Mouse (Mus musculus) hindbrain, embryonic 16.5 days (tissue): ENCODE measurements at regions not wholly inside any gene's neighbourhood (a gene's known extent, or its start where the extent isn't known, plus 50 kb on each side); places are given as distances from the start of the nearest gene placed in this dataset.

ENCODE experiments used
- ATAC-seq: fragments of 200-750 bp; cut with Nextera tagmentation; 2 replicates; pipeline ENCODE4 v1.8.0; 2017; ENCODE audit warnings: moderate TSS enrichment, moderate library complexity
- H3K27ac ChIP-seq: fragments of 300-500 bp; sonication (generic); 2 replicates; pipeline ENCODE4 v1.5.1; 2014; ENCODE audit warnings: low read depth, mild to moderate bottlenecking, control low read depth, low read length, moderate library complexity
- H3K27me3 ChIP-seq: fragments of 300-500 bp; sonication (generic); replicated peaks from 2 replicates; pipeline ENCODE4 v1.6.1; 2014; ENCODE audit warnings: low read length; ENCODE audit not compliant: control insufficient read depth, insufficient read depth
- H3K36me3 ChIP-seq: fragments of 300-500 bp; sonication (generic); 2 replicates; pipeline ENCODE4 v1.6.1; 2014; ENCODE audit warnings: mild to moderate bottlenecking, low read length, moderate library complexity, mixed read lengths; ENCODE audit not compliant: control insufficient read depth, insufficient read depth
- H3K4me1 ChIP-seq: fragments of 300-500 bp; sonication (generic); 2 replicates; pipeline ENCODE4 v1.6.1; 2014; ENCODE audit warnings: low read depth, low read length; ENCODE audit not compliant: control insufficient read depth, insufficient read depth
- H3K4me2 ChIP-seq: fragments of 300-500 bp; sonication (generic); 2 replicates; pipeline ENCODE4 v1.6.1; 2014; ENCODE audit warnings: mild to moderate bottlenecking, low read length, control low read depth, moderate library complexity
- H3K4me3 ChIP-seq: fragments of 300-500 bp; sonication (generic); 2 replicates; pipeline ENCODE4 v1.5.1; 2014; ENCODE audit warnings: mild to moderate bottlenecking, low read length, control low read depth, moderate library complexity
- H3K9ac ChIP-seq: fragments of 300-500 bp; sonication (generic); 2 replicates; pipeline ENCODE4 v1.6.1; 2014; ENCODE audit warnings: low read depth, mild to moderate bottlenecking, control low read depth, low read length, moderate library complexity
- H3K9me3 ChIP-seq: fragments of 300-500 bp; sonication (generic); 2 replicates; pipeline ENCODE4 v1.6.1; 2014; ENCODE audit warnings: mild to moderate bottlenecking, low read length, moderate library complexity; ENCODE audit not compliant: control insufficient read depth
- WGBS: fragments of 180-500 bp; shearing (Covaris S2); extraction: QIAGEN DNeasy Blood & Tissue Kit; methylation state at CpG from one replicate; pipeline ENCODE4 v1.1.7; 2014; 5-methylcytosine and 5-hydroxymethylcytosine counted together

GRCm38 (mm10) chr10:108043519-108043918, 118.5 kb upstream of the Ppp1r12a start:
- Histone ChIP-seq H3K4me2 (no peak overlapping the region), H3K4me3 (no peak overlapping the region), H3K9me3 (no peaks in the 10 kb centered on the region), H3K27me3 (no peaks in the 10 kb centered on the region), H3K4me1 (no peaks in the 10 kb centered on the region), H3K27ac (no peak overlapping the region), H3K9ac (no peak overlapping the region), H3K36me3 (no peaks in the 10 kb centered on the region)
- ATAC-seq = no peak
- 74% methylated on average over 2 of the region's 2 CpGs for WGBS

GRCm38 (mm10) chr10:108040027-108040426, 122.0 kb upstream of the Ppp1r12a start:
- Histone ChIP-seq H3K9ac (no peak overlapping the region), H3K36me3 (no peaks in the 10 kb centered on the region), H3K4me3 (no peak overlapping the region), H3K9me3 (no peaks in the 10 kb centered on the region), H3K27me3 (no peaks in the 10 kb centered on the region), H3K4me2 (no peak overlapping the region), H3K27ac (no peak overlapping the region), H3K4me1 (peaks cover 3% of the 10 kb centered on the region)
- ATAC-seq = no peak

DNA sequence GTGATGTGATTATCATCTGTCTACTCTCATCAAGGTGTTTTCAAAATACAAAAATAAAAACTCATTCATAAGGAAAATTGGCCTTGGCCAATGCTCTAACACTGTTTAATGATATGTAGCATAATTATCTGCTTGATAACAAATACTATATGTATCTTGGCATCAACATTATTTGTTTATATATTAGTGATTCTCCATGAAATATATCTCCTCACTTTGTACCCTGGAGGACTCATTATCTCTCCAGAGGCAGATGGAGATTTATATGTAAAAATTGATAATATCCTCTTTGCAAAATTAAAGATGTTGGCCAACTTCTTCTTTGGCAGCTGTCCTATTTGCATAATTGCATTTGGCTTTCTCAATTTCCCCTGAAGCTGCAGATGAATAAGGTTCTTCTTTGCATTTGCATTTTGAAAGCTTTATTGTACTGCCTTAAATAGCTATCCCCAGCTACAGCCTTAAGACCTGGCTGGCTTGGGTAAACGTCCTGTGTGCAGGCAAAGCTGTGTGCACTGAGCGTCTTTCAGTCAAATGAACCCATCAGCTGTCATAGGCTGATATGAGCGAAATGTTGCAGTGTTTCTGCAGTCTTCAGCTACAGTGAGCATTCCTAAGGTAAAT, 124.7 kb upstream of the Otogl start:
- WGBS = 29% methylated on average over 3 of the region's 3 CpGs
- H3K27me3 ChIP-seq = no peaks in the 10 kb centered on the region
- H3K27ac ChIP-seq = no peak overlapping the region
- H3K9ac ChIP-seq = no peak overlapping the region
- no peak overlapping the region for H3K4me2 ChIP-seq
- H3K36me3 ChIP-seq = no peaks in the 10 kb centered on the region
- H3K4me1 ChIP-seq = peaks cover 3% of the 10 kb centered on the region
- no peak overlapping the region for H3K4me3 ChIP-seq
- ATAC-seq = peak; percentile 77; the same call in 1 of the 2 replicates
- H3K9me3 ChIP-seq = no peaks in the 10 kb centered on the region

- H3K27ac ChIP-seq = no peak overlapping the region
- no peak for ATAC-seq
- no peaks in the 10 kb centered on the region for H3K27me3 ChIP-seq
- no peak overlapping the region for H3K9ac ChIP-seq
- H3K4me2 ChIP-seq = no peak overlapping the region
- 91% methylated on average over 3 of the region's 3 CpGs for WGBS
- no peaks in the 10 kb centered on the region for H3K9me3 ChIP-seq
- no peak overlapping the region for H3K4me3 ChIP-seq
- H3K4me1 ChIP-seq = peaks cover 3% of the 10 kb centered on the region
- H3K36me3 ChIP-seq = no peaks in the 10 kb centered on the region
These were observed 122.1 kb upstream of the Otogl start for GRCm38 (mm10) chr10:108034068-108034467.

- Histone ChIP-seq H3K4me3 (no peak overlapping the region), H3K9ac (no peak overlapping the region), H3K36me3 (no peaks in the 10 kb centered on the region), H3K4me2 (no peak overlapping the region), H3K27me3 (no peaks in the 10 kb centered on the region), H3K4me1 (peaks cover 3% of the 10 kb centered on the region), H3K9me3 (no peaks in the 10 kb centered on the region), H3K27ac (no peak overlapping the region)
- no peak for ATAC-seq
- WGBS = 100% methylated on average over 1 of the region's 1 CpGs
These were observed 121.4 kb upstream of the Otogl start for GRCm38 (mm10) chr10:108033317-108033795.

- Histone ChIP-seq H3K9me3 (no peaks in the 10 kb centered on the region), H3K4me2 (no peak overlapping the region), H3K27me3 (no peaks in the 10 kb centered on the region), H3K27ac (no peak overlapping the region), H3K36me3 (no peaks in the 10 kb centered on the region), H3K4me3 (no peak overlapping the region), H3K4me1 (no peaks in the 10 kb centered on the region), H3K9ac (no peak overlapping the region)
- 80% methylated on average over 2 of the region's 2 CpGs for WGBS
- ATAC-seq = no peak
These were observed 115.6 kb upstream of the Otogl start for GRCm38 (mm10) chr10:108027506-108027905.

DNA sequence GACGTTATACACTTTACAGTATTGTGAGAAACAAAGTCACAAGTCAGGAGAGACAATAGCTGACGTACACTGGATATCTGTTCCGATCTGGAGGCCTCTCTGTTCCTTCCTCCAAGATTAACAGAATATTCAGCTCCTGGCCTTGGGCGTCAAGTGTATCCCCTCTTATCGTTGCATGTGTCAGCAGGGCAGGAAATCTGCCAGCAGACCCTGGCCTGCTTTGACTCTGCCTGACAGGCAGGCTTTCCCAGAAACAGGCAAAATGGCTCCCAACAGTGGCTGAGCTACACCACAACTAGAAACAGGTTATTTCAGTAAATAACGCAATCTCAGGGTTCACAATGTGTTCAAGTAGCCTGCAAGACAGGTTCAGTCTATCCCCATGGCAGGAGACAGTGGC, 112.3 kb upstream of the Otogl start:
- no peaks in the 10 kb centered on the region for H3K4me1 ChIP-seq
- H3K9ac ChIP-seq = no peak overlapping the region
- no peaks in the 10 kb centered on the region for H3K27me3 ChIP-seq
- H3K27ac ChIP-seq = no peak overlapping the region
- no peaks in the 10 kb centered on the region for H3K36me3 ChIP-seq
- H3K9me3 ChIP-seq = no peaks in the 10 kb centered on the region
- no peak overlapping the region for H3K4me2 ChIP-seq
- H3K4me3 ChIP-seq = no peak overlapping the region
- ATAC-seq = no peak
- 88% methylated on average over 6 of the region's 6 CpGs for WGBS

DNA sequence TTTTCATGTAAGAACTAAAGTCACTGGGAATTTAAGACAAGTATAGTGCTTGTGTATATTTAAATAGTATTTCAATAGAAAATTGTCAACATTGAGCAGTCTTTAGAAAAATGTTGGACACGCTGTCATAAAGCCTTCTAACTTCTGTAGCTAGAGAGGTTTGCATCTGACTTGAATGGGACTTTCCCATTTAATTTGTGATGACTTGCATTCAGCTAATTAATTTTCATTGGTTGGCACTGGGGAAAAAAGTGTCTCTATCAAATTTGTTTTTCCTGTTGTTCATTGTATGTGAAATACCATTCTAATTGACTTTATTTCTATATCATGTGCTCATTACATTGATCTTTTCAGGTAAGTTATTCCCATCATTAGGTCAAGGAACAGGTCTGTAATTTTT, 104.6 kb upstream of the Otogl start:
- Histone ChIP-seq H3K36me3 (no peaks in the 10 kb centered on the region), H3K9ac (no peak overlapping the region), H3K9me3 (no peaks in the 10 kb centered on the region; the same call in 1 of the 2 replicates), H3K27me3 (no peaks in the 10 kb centered on the region), H3K4me2 (no peak overlapping the region), H3K4me1 (no peaks in the 10 kb centered on the region), H3K27ac (no peak overlapping the region), H3K4me3 (no peak overlapping the region)
- 96% methylated on average over 1 of the region's 1 CpGs for WGBS
- ATAC-seq = no peak

GRCm38 (mm10) chr10:107994836-107995585, 83.1 kb upstream of the Otogl start:
- Histone ChIP-seq H3K36me3 (no peaks in the 10 kb centered on the region), H3K27me3 (no peaks in the 10 kb centered on the region), H3K9ac (no peak overlapping the region), H3K4me1 (no peaks in the 10 kb centered on the region), H3K4me2 (no peak overlapping the region), H3K27ac (no peak overlapping the region), H3K4me3 (no peak overlapping the region), H3K9me3 (no peaks in the 10 kb centered on the region)
- no peak for ATAC-seq
- 78% methylated on average over 2 of the region's 2 CpGs for WGBS
